Mouse (Mus musculus) heart, embryonic 11.5 days (tissue): ENCODE data around the gene Fam107b. TPM values are rescaled to one million over a fixed set of nuclear protein-coding genes. Genes with fewer than 3 reads are reported as not detected.
A peak's percentile ranks its signal among the peaks of the same experiment; 100 is the strongest.

Source experiments
- ATAC-seq: fragments of 200-750 bp; cut with Nextera tagmentation; replicated peaks from 2 replicates; pipeline ENCODE4 v1.8.0; 2017; ENCODE audit warnings: moderate library complexity; ENCODE audit not compliant: insufficient number of reproducible peaks, low FRiP score, low TSS enrichment
- H3K27ac ChIP-seq: fragments of 300-500 bp; sonication (generic); 2 replicates; pipeline ENCODE4 v1.5.1; 2014; ENCODE audit warnings: mild to moderate bottlenecking, low read depth, low read length
- H3K27me3 ChIP-seq: fragments of 300-500 bp; sonication (generic); 2 replicates; pipeline ENCODE4 v1.6.1; 2014; ENCODE audit warnings: mild to moderate bottlenecking, low read length, mixed read lengths; ENCODE audit not compliant: control insufficient read depth, insufficient read depth
- H3K36me3 ChIP-seq: fragments of 300-500 bp; sonication (generic); 2 replicates; pipeline ENCODE4 v1.6.1; 2014; ENCODE audit warnings: mild to moderate bottlenecking, low read length, moderate library complexity, mixed read lengths; ENCODE audit not compliant: control insufficient read depth, insufficient read depth
- H3K4me1 ChIP-seq: fragments of 300-500 bp; sonication (generic); 2 replicates; pipeline ENCODE4 v1.6.1; 2014; ENCODE audit warnings: low read length; ENCODE audit not compliant: control insufficient read depth, insufficient read depth
- H3K4me2 ChIP-seq: fragments of 300-500 bp; sonication (generic); 2 replicates; pipeline ENCODE4 v1.6.1; 2014; ENCODE audit warnings: mild to moderate bottlenecking, moderate library complexity
- H3K4me3 ChIP-seq: fragments of 300-500 bp; sonication (generic); 2 replicates; pipeline ENCODE4 v1.5.1; 2014; ENCODE audit warnings: low read depth, low read length
- H3K9ac ChIP-seq: fragments of 300-500 bp; sonication (generic); 2 replicates; pipeline ENCODE4 v1.6.1; 2014; ENCODE audit warnings: mild to moderate bottlenecking, low read depth, low read length, moderate library complexity
- H3K9me3 ChIP-seq: fragments of 300-500 bp; sonication (generic); replicated peaks from 2 replicates; pipeline ENCODE4 v1.6.1; 2016; ENCODE audit warnings: low read length; ENCODE audit not compliant: control insufficient read depth
- WGBS: fragments of 180-500 bp; shearing (Covaris S2); extraction: QIAGEN DNeasy Blood & Tissue Kit; methylation state at CpG from one replicate; pipeline ENCODE4 v1.1.7; 2014; ENCODE audit not compliant: insufficient replicate concordance; 5-methylcytosine and 5-hydroxymethylcytosine counted together
- polyA plus RNA-seq: library from polyadenylated mRNA; unstranded; fragments of >200 nt; fragmentation: Nextera tagmentation; extraction: Ambion mirVana; gene quantifications from 2 replicates; pipeline ENCODE4 v1.2.1, GENCODE M21; 2014

The Fam107b gene
- polyA plus RNA-seq, 1 experiment from 2014 or later, result 34.6 TPM

GRCm38 (mm10) chr2:3740256-3740655 is 170.0 kb downstream of the Fam107b start:
- Histone ChIP-seq H3K9ac (no peak overlapping the region), H3K4me3 (no peak overlapping the region), H3K36me3 (no peaks in the 10 kb centered on the region), H3K4me2 (no peak overlapping the region), H3K4me1 (peaks cover 29% of the 10 kb centered on the region), H3K9me3 (no peaks in the 10 kb centered on the region), H3K27me3 (no peaks in the 10 kb centered on the region), H3K27ac (no peak overlapping the region)
- ATAC-seq, result no peak
- 70% methylated on average over 3 of the region's 3 CpGs for WGBS

DNA sequence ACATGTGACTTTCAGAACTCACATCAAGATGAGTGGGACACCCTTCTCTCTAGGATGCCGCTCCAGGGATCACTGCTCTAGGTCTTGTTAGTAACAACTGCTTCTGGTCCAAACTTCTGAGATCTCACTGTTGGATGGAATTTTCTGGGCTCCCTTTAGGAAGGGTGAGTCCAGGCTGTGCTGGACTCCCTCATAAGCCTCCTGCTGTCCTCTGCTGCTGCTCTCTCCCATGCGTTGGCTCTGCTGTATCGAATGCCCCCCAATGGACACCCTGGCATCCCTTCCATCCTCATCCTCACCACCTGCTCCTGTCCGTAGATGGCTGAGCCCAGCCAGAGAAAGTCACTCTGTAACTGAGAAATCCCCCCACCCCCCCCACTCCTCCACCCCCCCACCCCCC is 170.4 kb downstream of the Fam107b start:
- Histone ChIP-seq H3K4me2 (no peak overlapping the region), H3K36me3 (no peaks in the 10 kb centered on the region), H3K9me3 (no peaks in the 10 kb centered on the region), H3K4me1 (peaks cover 33% of the 10 kb centered on the region), H3K4me3 (no peak overlapping the region), H3K27ac (no peak overlapping the region), H3K9ac (no peak overlapping the region), H3K27me3 (no peaks in the 10 kb centered on the region)
- ATAC-seq, result no peak
- WGBS, result 92% methylated on average over 4 of the region's 4 CpGs

DNA sequence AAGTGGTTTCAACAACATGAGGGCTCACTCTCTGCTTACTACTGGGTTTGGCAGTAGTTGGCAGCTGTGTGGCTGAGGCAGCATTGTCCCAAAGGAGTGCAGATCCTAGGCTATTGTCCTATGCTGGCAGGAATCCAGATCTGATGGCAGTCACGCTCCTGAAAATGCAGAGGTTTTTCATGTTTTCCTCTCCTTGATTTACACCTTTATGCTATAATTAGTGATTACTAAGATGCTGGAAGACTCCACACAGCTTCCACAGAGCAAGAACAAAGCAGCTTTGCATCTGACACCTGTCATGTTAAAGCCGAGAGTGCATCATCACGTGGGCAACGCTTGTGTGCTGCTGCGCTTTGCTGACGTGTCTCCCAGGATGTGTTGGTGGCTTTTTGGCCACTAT is 172.2 kb downstream of the Fam107b start:
- no peaks in the 10 kb centered on the region for H3K9me3 ChIP-seq
- H3K4me2 ChIP-seq, result no peak overlapping the region
- H3K27ac ChIP-seq, result no peak overlapping the region
- no peak overlapping the region for H3K9ac ChIP-seq
- 84% methylated on average over 6 of the region's 6 CpGs for WGBS
- no peak overlapping the region for H3K4me3 ChIP-seq
- no peaks in the 10 kb centered on the region for H3K27me3 ChIP-seq
- H3K4me1 ChIP-seq, result peaks cover 40% of the 10 kb centered on the region
- no peak for ATAC-seq
- H3K36me3 ChIP-seq, result no peaks in the 10 kb centered on the region

DNA sequence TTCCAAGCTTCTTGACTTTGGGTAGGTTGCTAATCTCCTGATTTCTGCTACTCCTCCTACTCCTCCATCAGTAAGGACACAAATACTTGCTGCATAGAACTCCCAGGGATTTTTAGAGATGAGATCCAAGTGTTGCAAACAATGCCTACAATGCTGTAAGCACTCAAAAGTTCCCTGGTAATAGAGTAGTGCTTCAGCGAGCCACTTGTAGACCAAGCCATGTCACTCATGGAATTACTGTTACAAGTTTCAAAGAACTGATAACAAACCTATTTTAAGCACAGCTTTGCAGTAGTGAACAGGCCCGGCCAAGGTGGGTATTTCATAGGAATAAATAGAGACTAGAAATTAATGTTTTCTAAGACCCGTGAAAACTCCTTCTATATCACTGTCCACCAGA is 174.8 kb downstream of the Fam107b start:
- no peaks in the 10 kb centered on the region for H3K36me3 ChIP-seq
- no peaks in the 10 kb centered on the region for H3K9me3 ChIP-seq
- peak overlapping the region; percentile 29; the same call in 1 of the 2 replicates for H3K27ac ChIP-seq
- 0 out of 2 replicates have a peak, but pooled peaks have one; percentile 23 for ATAC-seq
- H3K4me3 ChIP-seq, result no peak overlapping the region
- WGBS, result 37% methylated on average over 3 of the region's 3 CpGs
- peak overlapping the region; percentile 24; the same call in 1 of the 2 replicates for H3K4me2 ChIP-seq
- H3K27me3 ChIP-seq, result no peaks in the 10 kb centered on the region
- peaks cover 47% of the 10 kb centered on the region for H3K4me1 ChIP-seq
- H3K9ac ChIP-seq, result no peak overlapping the region

DNA sequence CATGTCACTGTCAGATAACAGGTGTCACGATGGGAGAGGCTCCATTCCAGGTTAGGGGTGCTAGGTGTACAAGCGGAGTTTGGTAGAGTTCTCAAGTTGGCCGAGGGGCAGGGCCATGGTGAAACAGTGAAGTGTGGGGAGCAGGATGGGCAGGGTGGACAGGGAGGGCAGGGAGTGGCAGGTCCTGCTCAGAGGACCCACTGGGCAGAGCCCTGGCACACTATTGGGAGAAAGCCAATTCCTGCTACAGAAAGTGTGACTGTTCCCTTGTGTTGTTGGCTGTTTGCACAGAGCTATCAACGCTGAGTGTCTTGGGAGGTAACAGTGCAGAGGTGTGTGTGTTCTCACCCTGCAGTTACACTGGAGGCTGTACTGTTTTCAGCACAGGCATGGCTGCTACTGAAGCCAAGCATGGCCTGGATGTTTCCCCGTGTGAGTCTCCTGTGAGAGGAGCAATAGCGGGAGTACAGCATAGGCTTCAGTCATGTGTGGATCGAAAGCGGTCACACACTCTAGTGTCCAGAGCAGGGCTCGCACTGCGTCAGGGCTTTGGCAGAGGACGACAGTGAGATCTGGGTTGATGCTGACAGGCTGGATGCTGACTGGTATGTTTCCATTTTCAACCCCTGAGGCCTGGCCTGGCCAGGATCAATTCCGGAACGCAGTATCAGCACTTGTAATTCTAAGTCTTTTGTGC is 175.8 kb downstream of the Fam107b start:
- Histone ChIP-seq H3K36me3 (no peaks in the 10 kb centered on the region), H3K27me3 (no peaks in the 10 kb centered on the region), H3K27ac (peak overlapping the region; percentile 50), H3K9ac (no peak overlapping the region), H3K9me3 (no peaks in the 10 kb centered on the region), H3K4me1 (peaks cover 43% of the 10 kb centered on the region), H3K4me2 (no peak overlapping the region), H3K4me3 (no peak overlapping the region)
- WGBS, result 50% methylated on average over 13 of the region's 13 CpGs
- no peak for ATAC-seq

GRCm38 (mm10) chr2:3748714-3749503 is 178.6 kb downstream of the Fam107b start:
- Histone ChIP-seq H3K4me3 (no peak overlapping the region), H3K9ac (no peak overlapping the region), H3K27me3 (no peaks in the 10 kb centered on the region), H3K27ac (no peak overlapping the region), H3K9me3 (no peaks in the 10 kb centered on the region), H3K36me3 (no peaks in the 10 kb centered on the region), H3K4me1 (peaks cover 41% of the 10 kb centered on the region), H3K4me2 (no peak overlapping the region)
- ATAC-seq, result no peak
- 58% methylated on average over 12 of the region's 12 CpGs for WGBS

GRCm38 (mm10) chr2:3749504-3750024 is 179.3 kb downstream of the Fam107b start:
- H3K27ac ChIP-seq, result no peak overlapping the region
- H3K9ac ChIP-seq, result no peak overlapping the region
- H3K4me3 ChIP-seq, result no peak overlapping the region
- H3K36me3 ChIP-seq, result no peaks in the 10 kb centered on the region
- WGBS, result 72% methylated on average over 6 of the region's 6 CpGs
- H3K4me1 ChIP-seq, result peaks cover 37% of the 10 kb centered on the region
- no peak overlapping the region for H3K4me2 ChIP-seq
- no peaks in the 10 kb centered on the region for H3K9me3 ChIP-seq
- ATAC-seq, result no peak
- no peaks in the 10 kb centered on the region for H3K27me3 ChIP-seq

GRCm38 (mm10) chr2:3750126-3750525 is 179.8 kb downstream of the Fam107b start:
- H3K27me3 ChIP-seq, result no peaks in the 10 kb centered on the region
- no peaks in the 10 kb centered on the region for H3K36me3 ChIP-seq
- H3K4me3 ChIP-seq, result no peak overlapping the region
- H3K9me3 ChIP-seq, result no peaks in the 10 kb centered on the region
- no peak overlapping the region for H3K27ac ChIP-seq
- H3K4me1 ChIP-seq, result peaks cover 32% of the 10 kb centered on the region
- no peak overlapping the region for H3K9ac ChIP-seq
- WGBS, result 80% methylated on average over 9 of the region's 9 CpGs
- no peak for ATAC-seq
- no peak overlapping the region for H3K4me2 ChIP-seq
